Mouse (Mus musculus): Measurements from ENCODE around the gene Ybx3. TPM values are rescaled to one million over a fixed set of nuclear protein-coding genes. Genes with fewer than 3 reads are reported as not detected.

The Ybx3 gene
- polyA plus RNA-seq, 1 experiment from 2014 or later = 32.2 TPM

Other genes starting within 250 kb of the Ybx3 start
- 0.25 and 0.28 TPM in 2 replicates for gene Klra2, start 141.1 kb downstream of the Ybx3 start, polyA plus RNA-seq (2015; fragmentation: Nextera tagmentation; extraction: Ambion mirVana)
- gene Magohb, start 95.2 kb downstream of the Ybx3 start, polyA plus RNA-seq (2015; fragmentation: Nextera tagmentation; extraction: Ambion mirVana) = 50.6 and 50.9 TPM in 2 replicates
- gene Styk1, start 34.9 kb downstream of the Ybx3 start, polyA plus RNA-seq (2015; fragmentation: Nextera tagmentation; extraction: Ambion mirVana) = 3.5 and 4.4 TPM in 2 replicates
- gene 5430401F13Rik, start 97.9 kb upstream of the Ybx3 start, polyA plus RNA-seq (2015; fragmentation: Nextera tagmentation; extraction: Ambion mirVana) = not detected in 2 replicates
- gene Gm6619, start 97.9 kb upstream of the Ybx3 start, polyA plus RNA-seq (2015; fragmentation: Nextera tagmentation; extraction: Ambion mirVana) = not detected in 2 replicates
- gene Tas2r130, start 242.4 kb upstream of the Ybx3 start, polyA plus RNA-seq (2015; fragmentation: Nextera tagmentation; extraction: Ambion mirVana) = not detected in 2 replicates

Measured in kidney, embryonic 16.5 days (tissue).